Mouse (Mus musculus): ENCODE results near the gene Cdk2.

- TF ChIP-seq CTCF (IDR thresholded peaks at IDR 0.05) (no peak), EP300 (IDR thresholded peaks at IDR 0.05; ENCODE audit: insufficient read depth, low read depth, low read length) (no peak), POLR2A (IDR thresholded peaks at IDR 0.05; ENCODE audit: insufficient read depth, low read depth, low read length) (no peak)
Observed at GRCm38 (mm10) chr10:128742616-128743015, 37.8 kb upstream of the Cdk2 start.

All from heart, adult 2 months (tissue).